Mouse (Mus musculus) embryonic facial prominence, embryonic 15.5 days (tissue): ENCODE measurements around the gene Gucy2g. TPM values are rescaled to one million over a fixed set of nuclear protein-coding genes. Genes with fewer than 3 reads are reported as not detected.

Experiments used
- ATAC-seq: fragments of 200-750 bp; cut with Nextera tagmentation; 2 replicates; pipeline ENCODE4 v1.8.0; 2017; ENCODE audit warnings: low read depth, moderate TSS enrichment; ENCODE audit not compliant: insufficient number of reproducible peaks, low FRiP score, low TSS enrichment
- H3K27ac ChIP-seq: fragments of 300-500 bp; sonication (generic); replicated peaks from 2 replicates; pipeline ENCODE4 v1.5.1; 2015; ENCODE audit warnings: mild to moderate bottlenecking, inconsistent platforms
- H3K27me3 ChIP-seq: fragments of 300-500 bp; sonication (generic); 2 replicates; pipeline ENCODE4 v1.6.1; 2015; ENCODE audit warnings: inconsistent platforms
- H3K36me3 ChIP-seq: fragments of 300-500 bp; sonication (generic); 2 replicates; pipeline ENCODE4 v1.6.1; 2015; ENCODE audit warnings: mild to moderate bottlenecking, inconsistent platforms
- H3K4me1 ChIP-seq: fragments of 300-500 bp; sonication (generic); 2 replicates; pipeline ENCODE4 v1.6.1; 2015; ENCODE audit warnings: inconsistent platforms
- H3K4me2 ChIP-seq: fragments of 300-500 bp; sonication (generic); replicated peaks from 2 replicates; pipeline ENCODE4 v1.6.1; 2015; ENCODE audit warnings: mild to moderate bottlenecking, inconsistent platforms
- H3K4me3 ChIP-seq: fragments of 300-500 bp; sonication (generic); replicated peaks from 2 replicates; pipeline ENCODE4 v1.5.1; 2015; ENCODE audit warnings: mild to moderate bottlenecking, inconsistent platforms
- H3K9ac ChIP-seq: fragments of 300-500 bp; sonication (generic); 2 replicates; pipeline ENCODE4 v1.6.1; 2015; ENCODE audit warnings: inconsistent platforms
- H3K9me3 ChIP-seq: fragments of 300-500 bp; sonication (generic); replicated peaks from 2 replicates; pipeline ENCODE4 v1.6.1; 2016; ENCODE audit warnings: inconsistent platforms
- WGBS: fragments of 180-500 bp; shearing (Covaris S2); methylation state at CpG from one replicate; pipeline ENCODE4 v1.1.7; 2015; 5-methylcytosine and 5-hydroxymethylcytosine counted together
- polyA plus RNA-seq: library from polyadenylated mRNA; unstranded; fragments of >200 nt; fragmentation: Nextera tagmentation; extraction: Ambion mirVana; gene quantifications from 2 replicates; pipeline ENCODE4 v1.2.1, GENCODE M21; 2015

Gene Gucy2g
- polyA plus RNA-seq, 1 experiment from 2014 or later: 0.11 TPM

- Histone ChIP-seq H3K4me3 (no peak overlapping the region), H3K27ac (no peak overlapping the region), H3K9ac (no peak overlapping the region), H3K4me2 (no peak overlapping the region), H3K27me3 (no peaks in the 10 kb centered on the region), H3K4me1 (no peaks in the 10 kb centered on the region), H3K36me3 (no peaks in the 10 kb centered on the region), H3K9me3 (no peaks in the 10 kb centered on the region)
- WGBS: 69% methylated on average over 12 of the region's 12 CpGs
- ATAC-seq: no peak
These were observed 19.6 kb upstream of the Gucy2g start for GRCm38 (mm10) chr19:55260389-55261184.

GRCm38 (mm10) chr19:55258514-55258913 lies 17.5 kb upstream of the Gucy2g start:
- Histone ChIP-seq H3K27ac (no peak overlapping the region), H3K4me3 (no peak overlapping the region), H3K4me2 (no peak overlapping the region), H3K27me3 (no peaks in the 10 kb centered on the region), H3K9ac (no peak overlapping the region), H3K4me1 (peaks cover 9% of the 10 kb centered on the region), H3K9me3 (no peaks in the 10 kb centered on the region), H3K36me3 (no peaks in the 10 kb centered on the region)
- WGBS: 88% methylated on average over 5 of the region's 5 CpGs
- ATAC-seq: no peak

DNA sequence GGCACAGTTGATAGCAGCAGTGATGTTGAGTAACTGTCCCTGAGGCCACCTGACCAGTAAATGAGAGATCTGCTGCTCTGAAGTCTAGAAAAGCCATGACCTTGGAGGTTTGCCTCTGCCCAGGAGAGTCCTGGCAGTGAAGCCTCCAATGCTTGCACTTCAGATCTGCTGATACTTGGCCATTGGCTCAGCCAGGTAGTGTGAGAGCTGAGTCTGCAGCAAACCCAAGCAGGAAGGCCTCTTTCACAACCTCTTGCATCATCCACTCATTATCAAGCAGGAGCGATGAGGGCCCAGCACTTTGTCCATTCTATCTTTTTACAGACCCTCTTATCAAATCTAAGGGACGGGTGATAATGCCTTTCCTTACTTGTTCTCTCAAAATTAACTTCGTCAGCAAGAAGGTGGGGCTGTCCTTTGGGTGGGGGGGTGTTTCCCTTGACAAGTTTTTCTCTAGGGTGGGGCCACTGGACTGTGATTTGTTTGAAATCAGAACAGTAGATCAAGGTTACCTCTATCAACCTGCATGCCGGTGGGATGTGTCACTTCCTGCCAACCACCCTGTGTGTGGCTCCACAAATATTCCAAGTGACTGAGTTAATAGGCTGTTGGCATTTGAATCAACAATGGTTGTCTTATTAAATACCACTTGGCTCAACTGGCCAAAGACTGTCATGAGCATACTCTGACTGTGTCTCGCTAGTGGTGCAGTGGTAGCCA lies 16.8 kb upstream of the Gucy2g start:
- no peak for ATAC-seq

GRCm38 (mm10) chr19:55256156-55256555 lies 15.1 kb upstream of the Gucy2g start:
- H3K4me1 ChIP-seq: peaks cover 9% of the 10 kb centered on the region
- H3K9me3 ChIP-seq: no peaks in the 10 kb centered on the region
- H3K27ac ChIP-seq: no peak overlapping the region
- H3K27me3 ChIP-seq: no peaks in the 10 kb centered on the region
- H3K4me3 ChIP-seq: no peak overlapping the region
- H3K9ac ChIP-seq: no peak overlapping the region
- no peak overlapping the region for H3K4me2 ChIP-seq
- 59% methylated on average over 9 of the region's 9 CpGs for WGBS
- ATAC-seq: no peak
- H3K36me3 ChIP-seq: no peaks in the 10 kb centered on the region

More for the DNA sequence above, 16.8 kb upstream of the Gucy2g start:
- no peaks in the 10 kb centered on the region for H3K36me3 ChIP-seq
- no peak overlapping the region for H3K27ac ChIP-seq
- H3K27me3 ChIP-seq: no peaks in the 10 kb centered on the region
- peaks cover 9% of the 10 kb centered on the region for H3K4me1 ChIP-seq
- no peak overlapping the region for H3K9ac ChIP-seq
- no peaks in the 10 kb centered on the region for H3K9me3 ChIP-seq
- H3K4me2 ChIP-seq: no peak overlapping the region
- no peak overlapping the region for H3K4me3 ChIP-seq
- 81% methylated on average over 5 of the region's 5 CpGs for WGBS

- Histone ChIP-seq H3K4me3 (peak overlapping the region; percentile 73), H3K9me3 (no peaks in the 10 kb centered on the region), H3K27me3 (no peaks in the 10 kb centered on the region), H3K36me3 (no peaks in the 10 kb centered on the region), H3K4me1 (peaks cover 9% of the 10 kb centered on the region), H3K4me2 (peak overlapping the region; percentile 96), H3K9ac (peak overlapping the region; percentile 64; the same call in 1 of the 2 replicates), H3K27ac (peak overlapping the region; percentile 90)
- 10% methylated on average over 5 of the region's 5 CpGs for WGBS
- ATAC-seq: no peak
These were observed 13.5 kb upstream of the Gucy2g start for GRCm38 (mm10) chr19:55254513-55255016.

DNA sequence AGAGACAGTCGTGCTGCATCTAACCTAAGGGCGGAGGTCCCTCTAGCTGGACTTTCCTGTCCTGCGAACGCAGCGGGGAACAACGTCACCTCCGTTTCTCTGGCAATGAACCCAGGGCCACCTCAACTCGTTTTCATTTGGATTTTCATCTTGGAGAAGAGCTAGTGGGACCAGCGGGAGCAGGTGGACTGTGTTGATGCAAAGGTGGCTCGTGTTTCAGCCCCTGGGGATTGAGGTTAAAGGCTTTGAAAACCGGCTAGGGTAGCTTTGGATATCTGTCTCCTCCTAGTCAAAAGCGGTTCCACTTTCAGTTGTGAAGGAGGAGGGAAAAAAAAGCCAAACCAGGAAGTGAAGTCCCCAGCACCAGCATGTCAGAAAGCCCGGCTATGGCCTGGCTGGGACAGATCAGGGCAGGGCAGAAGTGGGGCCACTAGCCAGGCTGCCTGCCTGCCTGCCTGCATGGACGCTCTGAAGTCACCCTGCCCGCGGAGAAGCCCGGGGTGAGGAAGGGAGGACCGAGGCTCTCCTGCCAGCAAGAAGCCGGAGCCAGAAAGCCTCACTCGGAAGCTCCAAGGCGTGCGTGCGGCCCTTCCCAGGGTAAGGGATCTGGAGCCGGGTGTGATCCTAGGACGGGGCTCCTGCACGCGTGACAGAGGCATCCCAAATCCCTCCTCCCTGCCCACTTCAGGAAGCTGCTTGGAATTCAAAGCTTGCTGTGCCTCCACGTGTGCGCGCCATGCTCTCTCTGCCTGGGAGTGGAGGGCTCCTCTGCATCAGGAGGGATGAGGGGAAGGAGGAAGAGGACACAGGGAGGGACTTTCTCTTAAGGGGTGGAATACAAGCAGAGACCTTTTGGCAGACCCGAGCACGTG lies 12.8 kb upstream of the Gucy2g start:
- Histone ChIP-seq H3K4me1 (peaks cover 9% of the 10 kb centered on the region), H3K9me3 (no peaks in the 10 kb centered on the region), H3K9ac (peak overlapping the region; percentile 64), H3K36me3 (no peaks in the 10 kb centered on the region), H3K4me3 (peak overlapping the region; percentile 73), H3K4me2 (peak overlapping the region; percentile 96), H3K27ac (peak overlapping the region; percentile 90), H3K27me3 (no peaks in the 10 kb centered on the region)
- WGBS: under 1% methylated on average over 32 of the region's 32 CpGs
- ATAC-seq: peak; percentile 66

GRCm38 (mm10) chr19:55253239-55253569 lies 12.2 kb upstream of the Gucy2g start:
- peak overlapping the region; percentile 64; the same call in 1 of the 2 replicates for H3K9ac ChIP-seq
- H3K36me3 ChIP-seq: no peaks in the 10 kb centered on the region
- WGBS: 1% methylated on average over 9 of the region's 9 CpGs
- peak overlapping the region; percentile 96 for H3K4me2 ChIP-seq
- peak overlapping the region; percentile 73 for H3K4me3 ChIP-seq
- peaks cover 9% of the 10 kb centered on the region for H3K4me1 ChIP-seq
- H3K27ac ChIP-seq: peak overlapping the region; percentile 90
- no peaks in the 10 kb centered on the region for H3K27me3 ChIP-seq
- H3K9me3 ChIP-seq: no peaks in the 10 kb centered on the region
- no peak for ATAC-seq

GRCm38 (mm10) chr19:55251383-55252124 lies 10.5 kb upstream of the Gucy2g start, which contains the start of gene Acsl5:
TSS of gene Acsl5 (plus strand) at chr19:55251938.
- ATAC-seq: no peak
- Histone ChIP-seq H3K4me2 (no peak within 1 kb of the TSS), H3K27ac (no peak within 1 kb of the TSS), H3K4me3 (no peak within 1 kb of the TSS), H3K4me1 (peaks cover 9% of the 10 kb centered on the region), H3K27me3 (no peaks in the 10 kb centered on the region), H3K36me3 (no peaks in the 10 kb centered on the region), H3K9ac (no peak within 1 kb of the TSS), H3K9me3 (no peaks in the 10 kb centered on the region)
- 91% methylated on average over 9 of the region's 9 CpGs for WGBS

GRCm38 (mm10) chr19:55250451-55250850 lies 9.4 kb upstream of the Gucy2g start:
- Histone ChIP-seq H3K27me3 (no peaks in the 10 kb centered on the region), H3K9ac (no peak overlapping the region), H3K36me3 (no peaks in the 10 kb centered on the region), H3K27ac (no peak overlapping the region), H3K4me2 (no peak overlapping the region), H3K9me3 (no peaks in the 10 kb centered on the region), H3K4me1 (peaks cover 10% of the 10 kb centered on the region), H3K4me3 (no peak overlapping the region)
- ATAC-seq: no peak
- WGBS: 85% methylated on average over 5 of the region's 5 CpGs

GRCm38 (mm10) chr19:55247991-55248520 lies 7.0 kb upstream of the Gucy2g start:
- H3K9me3 ChIP-seq: no peaks in the 10 kb centered on the region
- peaks cover 8% of the 10 kb centered on the region for H3K4me1 ChIP-seq
- WGBS: 69% methylated on average over 9 of the region's 9 CpGs
- H3K4me3 ChIP-seq: no peak overlapping the region
- no peak for ATAC-seq
- H3K27ac ChIP-seq: no peak overlapping the region
- H3K27me3 ChIP-seq: no peaks in the 10 kb centered on the region
- no peak overlapping the region for H3K4me2 ChIP-seq
- no peaks in the 10 kb centered on the region for H3K36me3 ChIP-seq
- no peak overlapping the region for H3K9ac ChIP-seq
